26 mouse cellular contexts compared by ENCODE assay signal in the genomic region with DNA sequence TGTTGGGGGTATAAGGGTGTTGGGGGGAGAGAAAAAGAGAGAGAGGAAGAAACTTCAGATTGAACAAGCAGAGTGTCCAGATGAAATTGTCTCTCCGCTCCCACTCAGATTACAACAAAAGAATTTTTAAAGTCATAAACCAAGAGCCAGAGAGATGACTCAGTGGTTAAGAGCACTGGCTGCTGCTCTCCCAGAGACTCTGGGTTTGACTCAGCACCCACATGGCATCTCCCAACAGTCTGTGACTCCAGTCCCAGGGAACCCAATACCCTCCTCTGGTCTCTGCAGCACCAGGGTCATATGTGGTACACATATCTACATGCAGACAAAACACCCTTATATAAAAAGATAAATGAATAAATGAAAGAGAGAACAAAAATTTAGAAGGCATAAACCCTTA. TPM values are rescaled to one million over a fixed set of nuclear protein-coding genes. Genes with fewer than 3 reads are reported as not detected.
DNase-seq lines count a peak whose midpoint lies in the region; ATAC-seq and TF ChIP-seq lines count a peak whose summit lies in the region.
"Had no signal": no experiment of that assay in that cellular context is flagged by ENCODE, and none has a peak within 500 bp of the region (broad histone marks: within the 10 kb centered on the region; RNA-seq: fewer than 3 reads in every experiment).

No protein-coding gene starts in this region.

- H3K9me3 ChIP-seq in forebrain, embryonic 13.5 days (replicated peaks): no peaks in the 10 kb centered on the region
- H3K9me3 ChIP-seq: embryonic facial prominence, embryonic 10.5 days; forebrain, embryonic 10.5 days; forebrain, embryonic 15.5 days; heart, embryonic 15.5 days; hindbrain, embryonic 13.5 days; intestine, embryonic 15.5 days; kidney, embryonic 15.5 days had no signal

- no peak for TF ChIP-seq POLR2A in myocyte (IDR thresholded peaks at IDR 0.05; ENCODE audit: insufficient read length, low read depth)

- no peak overlapping the region for H3K9ac ChIP-seq in forebrain, embryonic 13.5 days
- H3K9ac ChIP-seq: forebrain, embryonic 15.5 days; heart, embryonic 15.5 days; hindbrain, embryonic 13.5 days; intestine, embryonic 15.5 days; kidney, embryonic 15.5 days had no signal

- peak; percentile 55 for DNase-seq in adrenal gland, adult 2 months
- DNase-seq in adrenal gland, postnatal 4 days (ENCODE audit: low spot score in 2 of 2): no peak
- DNase-seq in 3T3-L1 (ENCODE audit: low read depth, low spot score) (peak; percentile 85), Patski (ENCODE audit: low read depth, low spot score) (no peak)
- DNase-seq in heart, adult 11 months: no peak
- no peak for DNase-seq in cerebellum, postnatal 4 days (ENCODE audit: low spot score in 2 of 2)
- DNase-seq: cerebellum, adult 18-20 months; cerebellum, adult 9-11 months; cerebellum, postnatal 36 days; heart, adult 2 months; heart, postnatal 14 days; kidney, adult 18-20 months had no signal

- no peaks in the 10 kb centered on the region for H3K36me3 ChIP-seq in myocyte (ENCODE audit: control insufficient read depth, insufficient read depth)
- H3K36me3 ChIP-seq in forebrain, embryonic 13.5 days (ENCODE audit: poor library complexity, severe bottlenecking): no peaks in the 10 kb centered on the region
- H3K36me3 ChIP-seq: embryonic facial prominence, embryonic 10.5 days; forebrain, embryonic 10.5 days; forebrain, embryonic 15.5 days; heart, embryonic 15.5 days; hindbrain, embryonic 13.5 days; intestine, embryonic 15.5 days; kidney, embryonic 15.5 days had no signal

- in situ Hi-C loops in Patski (cut with MboI; ENCODE audit: low pct_unique_long_range_greater_than_20kb): no loop called here

- H3K79me2 ChIP-seq in myocyte (ENCODE audit: control insufficient read depth, insufficient read depth): no peaks in the 10 kb centered on the region

- no peak overlapping the region for H3K4me3 ChIP-seq in myocyte
- no peak overlapping the region for H3K4me3 ChIP-seq in forebrain, embryonic 13.5 days
- H3K4me3 ChIP-seq: embryonic facial prominence, embryonic 10.5 days; erythroblast, embryonic 14.5 days; forebrain, embryonic 10.5 days; forebrain, embryonic 15.5 days; heart, adult 2 months; heart, embryonic 15.5 days; hindbrain, embryonic 13.5 days; intestine, embryonic 15.5 days; kidney, embryonic 15.5 days had no signal

- peak; percentile 82 for ATAC-seq in Patski
- ATAC-seq in forebrain, embryonic 13.5 days: no peak
- ATAC-seq: forebrain, embryonic 15.5 days; intestine, embryonic 15.5 days had no signal

- no peak overlapping the region for H3ac ChIP-seq in myocyte (ENCODE audit: control insufficient read depth, insufficient read length)

- no peak for TF ChIP-seq CTCF in Patski (IDR thresholded peaks at IDR 0.05)

- POLR2A ChIA-PET in Patski (lab: Charles Lee): no interaction called here

- H3K4me2 ChIP-seq in myocyte (ENCODE audit: low read depth): peak overlapping the region; percentile 60
- no peak overlapping the region for H3K4me2 ChIP-seq in forebrain, embryonic 13.5 days
- H3K4me2 ChIP-seq: forebrain, embryonic 15.5 days; heart, embryonic 11.5 days; heart, embryonic 15.5 days; hindbrain, embryonic 13.5 days; intestine, embryonic 15.5 days; kidney, embryonic 15.5 days had no signal

- no peaks in the 10 kb centered on the region for H3K27me3 ChIP-seq in Patski
- H3K27me3 ChIP-seq in myocyte (ENCODE audit: control insufficient read depth, insufficient read depth, insufficient read length): no peaks in the 10 kb centered on the region
- 0 out of 2 replicates have a peak, but pooled peaks cover 2% of the 10 kb centered on the region for H3K27me3 ChIP-seq in forebrain, embryonic 13.5 days
- H3K27me3 ChIP-seq: forebrain, embryonic 15.5 days; intestine, embryonic 15.5 days; kidney, embryonic 15.5 days had no signal

- CTCF ChIA-PET in Patski (lab: Charles Lee): interaction anchor here (0.8 to 5.7 kb wide), 8 partner anchors 10 to 183 kb away, joined by 3 to 42 read pairs (median 3); partner anchors contain the start of genes Cntrob, Kcnab3 and Trappc1

- H3K4me1 ChIP-seq in forebrain, embryonic 13.5 days: no peaks in the 10 kb centered on the region
- H3K4me1 ChIP-seq: forebrain, embryonic 10.5 days; forebrain, embryonic 15.5 days; hindbrain, embryonic 13.5 days; intestine, embryonic 15.5 days had no signal

- 95% methylated on average over 1 of the region's 1 CpGs for WGBS in forebrain, embryonic 13.5 days

- no peak overlapping the region for H3K27ac ChIP-seq in forebrain, embryonic 13.5 days
- H3K27ac ChIP-seq: embryonic facial prominence, embryonic 10.5 days; forebrain, embryonic 10.5 days; forebrain, embryonic 15.5 days; heart, adult 2 months; heart, embryonic 15.5 days; hindbrain, embryonic 13.5 days; intestine, embryonic 15.5 days; kidney, embryonic 15.5 days had no signal

TF ChIP-seq in myocyte, 11 proteins besides CTCF, POLR2A, EP300 and RAD21:
- TF ChIP-seq USF1 (IDR thresholded peaks at IDR 0.05; ENCODE audit: low read depth): no peak
- TF ChIP-seq E2F4 (IDR thresholded peaks at IDR 0.05; ENCODE audit: insufficient read depth): no peak
- TF ChIP-seq TCF12 (IDR thresholded peaks at IDR 0.05; ENCODE audit: insufficient read depth, poor library complexity, severe bottlenecking): no peak
- TF ChIP-seq REST (IDR thresholded peaks at IDR 0.05; ENCODE audit: insufficient read depth, insufficient read length): no peak
- no peak for TF ChIP-seq POLR2AphosphoS2 (IDR thresholded peaks at IDR 0.05; ENCODE audit: insufficient read length, low read depth)
- no peak for TF ChIP-seq MYOD1 (IDR thresholded peaks at IDR 0.05; ENCODE audit: control insufficient read depth in 1 of 3, insufficient read length in 2 of 3, low read depth in 2 of 3)
- TF ChIP-seq MAX (IDR thresholded peaks at IDR 0.05; ENCODE audit: low read depth): no peak
- no peak for TF ChIP-seq CEBPB (IDR thresholded peaks at IDR 0.05; ENCODE audit: insufficient read depth, poor library complexity, severe bottlenecking)
- no peak for TF ChIP-seq SRF (IDR thresholded peaks at IDR 0.05; ENCODE audit: control insufficient read depth, insufficient read length, low read depth)
- TF ChIP-seq MYOG (IDR thresholded peaks at IDR 0.05; ENCODE audit: control insufficient read depth in 1 of 3, insufficient read depth in 1 of 3, insufficient read length in 2 of 3, low read depth in 2 of 3): no peak

RNA-seq across cellular contexts. Expression of gene Gucy2e, which starts 23.3 kb away (rescaled TPM):
- total RNA-seq in adrenal gland, adult 2 months (2021): not detected
- polyA plus RNA-seq in adrenal gland, adult 2 months (2012; rRNA removed): not detected in 2 replicates
- not detected for total RNA-seq in adrenal gland, postnatal 4 days (2021)
- polyA plus RNA-seq in Patski (2021) (not detected), myocyte (2012; fragmentation: generic; extraction: Trizol) (not detected)
- 0.18 and 0.29 TPM in 2 replicates for polyA plus RNA-seq in forebrain, embryonic 13.5 days (2015; fragmentation: Nextera tagmentation; extraction: Ambion mirVana)
- total RNA-seq: gastrocnemius, adult 8-10 months; gastrocnemius, postnatal 4 days; hematopoietic stem cell, adult 5-6 weeks had no signal
- polyA plus RNA-seq: embryonic facial prominence, embryonic 10.5 days; erythroblast, embryonic 14.5 days had no signal

Comparison
In these comparisons a context has a peak if more than half of its experiments do, and no peak if none do; other contexts are left out.
1. DNase-seq: peak in adrenal gland, adult 2 months (single experiment) and 3T3-L1 (single experiment); none in adrenal gland, postnatal 4 days (0 of 2), Patski (single experiment), heart, adult 11 months (single experiment) and cerebellum, postnatal 4 days (0 of 2).